Mouse (Mus musculus): Measurements from ENCODE around the gene Smc3.
"Not testable (repeated sequence)": the region's sequence is repeated elsewhere in the genome, so short reads cannot be mapped to it uniquely, and the experiment has no call there.

The Smc3 gene

GRCm38 (mm10) chr19:53575296-53576010, 24.7 kb upstream of the Smc3 start:
- intact Hi-C loops (cut with DNase I), result loop anchor here (5.0 kb wide), 1 partner anchor 48 kb away; the partner anchor contains the start of gene Dusp5

- intact Hi-C loops (cut with DNase I), result loop anchor here (5.0 kb wide), 1 partner anchor 49 kb away; the partner anchor contains the start of gene Dusp5
These were observed 24.1 kb upstream of the Smc3 start for GRCm38 (mm10) chr19:53576061-53576460.

GRCm38 (mm10) chr19:53577025-53577800, 23.0 kb upstream of the Smc3 start:
- intact Hi-C loops (cut with DNase I), result loop anchor here (5.0 kb wide), 1 partner anchor 50 kb away; the partner anchor contains the start of gene Dusp5

- intact Hi-C loops (cut with DNase I), result loop anchor here (2.0 to 5.0 kb wide), 3 partner anchors 51 to 184 kb away; partner anchors contain the start of gene Dusp5
These were observed 21.5 kb upstream of the Smc3 start for GRCm38 (mm10) chr19:53578597-53579252.

GRCm38 (mm10) chr19:53580271-53580670, 19.9 kb upstream of the Smc3 start:
- intact Hi-C loops (cut with DNase I), result not testable (repeated sequence)

GRCm38 (mm10) chr19:53587686-53588085, 12.5 kb upstream of the Smc3 start:
- intact Hi-C loops (cut with DNase I), result not testable (repeated sequence)

- intact Hi-C loops (cut with DNase I), result not testable (repeated sequence)
These were observed 11.2 kb upstream of the Smc3 start, which contains the start of gene Nutf2-ps1 for GRCm38 (mm10) chr19:53588968-53589367. TSS of gene Nutf2-ps1 (minus strand) at chr19:53589068.

GRCm38 (mm10) chr19:53596723-53597474, 3.3 kb upstream of the Smc3 start:
- intact Hi-C loops (cut with DNase I), result no loop called here

- intact Hi-C loops (cut with DNase I), result loop anchor here (5.0 kb wide), 1 partner anchor 47 kb away; no protein-coding TSS in a partner anchor
These were observed 558 bp downstream of the Smc3 start for GRCm38 (mm10) chr19:53600549-53601362.

GRCm38 (mm10) chr19:53601363-53601655, 1.1 kb downstream of the Smc3 start:
- intact Hi-C loops (cut with DNase I), result loop anchor here (5.0 kb wide), 1 partner anchor 46 kb away; no protein-coding TSS in a partner anchor

GRCm38 (mm10) chr19:53608921-53609320, 8.7 kb downstream of the Smc3 start:
- intact Hi-C loops (cut with DNase I), result no loop called here

GRCm38 (mm10) chr19:53621681-53622080, 21.5 kb downstream of the Smc3 start:
- intact Hi-C loops (cut with DNase I), result no loop called here

GRCm38 (mm10) chr19:53638041-53638440, 37.8 kb downstream of the Smc3 start:
- intact Hi-C loops (cut with DNase I), result no loop called here

- intact Hi-C loops (cut with DNase I), result no loop called here
These were observed 38.5 kb downstream of the Smc3 start for GRCm38 (mm10) chr19:53638727-53639126.

GRCm38 (mm10) chr19:53644020-53644595, 43.9 kb downstream of the Smc3 start:
- intact Hi-C loops (cut with DNase I), result no loop called here

- intact Hi-C loops (cut with DNase I), result loop anchor here (5.0 kb wide), 2 partner anchors 45 to 255 kb away; partner anchors contain the start of gene Smc3
These were observed 47.1 kb downstream of the Smc3 start for GRCm38 (mm10) chr19:53647301-53647700.

GRCm38 (mm10) chr19:53648056-53648455, 47.9 kb downstream of the Smc3 start:
- intact Hi-C loops (cut with DNase I), result loop anchor here (2.0 to 5.0 kb wide), 3 partner anchors 46 to 254 kb away; partner anchors contain the start of gene Smc3

- intact Hi-C loops (cut with DNase I), result loop anchor here (2.0 to 5.0 kb wide), 3 partner anchors 47 to 253 kb away; partner anchors contain the start of gene Smc3
These were observed 48.6 kb downstream of the Smc3 start for GRCm38 (mm10) chr19:53648802-53649236.

GRCm38 (mm10) chr19:53649361-53649760, 49.2 kb downstream of the Smc3 start:
- intact Hi-C loops (cut with DNase I), result loop anchor here (2.0 to 5.0 kb wide), 3 partner anchors 47 to 253 kb away; partner anchors contain the start of gene Smc3

Measured in adrenal gland (tissue).